Mouse (Mus musculus): ENCODE data around the gene Eif2b1. TPM values are rescaled to one million over a fixed set of nuclear protein-coding genes. Genes with fewer than 3 reads are reported as not detected.
"Not testable (repeated sequence)": the region's sequence is repeated elsewhere in the genome, so short reads cannot be mapped to it uniquely, and the experiment has no call there.

Gene Eif2b1
- 23.7 and 29.9 TPM in 2 replicates for polyA plus RNA-seq (2012; rRNA removed)

GRCm38 (mm10) chr5:124578633-124579317 lies at the start of gene Eif2b1, which contains the start of gene Gtf2h3:
Eif2b1 (minus strand) TSS chr5:124579131.
Gtf2h3 (plus strand) TSS chr5:124579140.
- peak; percentile 41 for DNase-seq (ENCODE audit: low read depth)

- DNase-seq (ENCODE audit: low read depth) = no peak
These were observed 45.4 kb upstream of the Eif2b1 start for GRCm38 (mm10) chr5:124624291-124624690.

DNA sequence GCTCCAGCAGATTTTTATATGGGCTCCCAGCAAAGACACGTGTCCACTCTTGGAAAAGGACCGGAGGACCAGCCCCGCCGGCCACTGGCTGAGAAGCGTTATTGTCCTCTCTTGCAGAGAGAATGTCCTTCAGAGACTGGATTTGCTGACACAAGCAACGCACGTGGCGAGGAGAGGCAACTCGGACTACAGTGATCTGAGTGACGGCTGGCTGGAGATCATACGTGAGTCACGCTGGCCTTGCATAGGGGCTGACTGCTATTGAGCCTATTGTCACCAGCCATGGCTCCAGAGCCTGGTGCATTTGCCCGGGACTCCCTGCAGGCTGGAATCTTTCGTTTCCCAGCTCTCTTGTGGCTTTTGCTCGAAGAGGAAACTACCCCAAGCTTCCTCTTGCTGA lies 44.0 kb upstream of the Eif2b1 start:
- no peak for DNase-seq (ENCODE audit: low read depth)

DNA sequence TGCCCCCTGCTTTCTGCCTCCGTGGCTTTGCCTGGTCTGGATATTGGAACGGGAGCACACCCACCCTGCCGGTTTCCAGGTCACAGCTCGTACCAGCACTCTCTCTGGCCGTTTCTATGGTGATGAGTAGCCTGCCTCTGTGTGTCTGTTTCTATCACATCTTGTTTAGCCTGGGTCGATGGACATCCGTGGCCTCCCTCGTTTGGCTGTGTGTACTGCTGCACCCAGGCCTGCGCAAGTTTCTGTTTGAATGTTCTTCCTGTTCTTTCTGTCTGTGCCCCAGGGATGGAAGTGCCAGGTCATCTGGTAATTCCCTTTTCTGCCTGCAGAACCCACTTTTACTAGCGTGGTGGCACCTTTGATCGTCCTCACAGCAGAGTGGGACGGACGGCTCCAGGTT lies 42.4 kb upstream of the Eif2b1 start:
- no peak for DNase-seq (ENCODE audit: low read depth)

- no peak for DNase-seq (ENCODE audit: low read depth)
These were observed 39.8 kb upstream of the Eif2b1 start for GRCm38 (mm10) chr5:124618711-124619110.

DNA sequence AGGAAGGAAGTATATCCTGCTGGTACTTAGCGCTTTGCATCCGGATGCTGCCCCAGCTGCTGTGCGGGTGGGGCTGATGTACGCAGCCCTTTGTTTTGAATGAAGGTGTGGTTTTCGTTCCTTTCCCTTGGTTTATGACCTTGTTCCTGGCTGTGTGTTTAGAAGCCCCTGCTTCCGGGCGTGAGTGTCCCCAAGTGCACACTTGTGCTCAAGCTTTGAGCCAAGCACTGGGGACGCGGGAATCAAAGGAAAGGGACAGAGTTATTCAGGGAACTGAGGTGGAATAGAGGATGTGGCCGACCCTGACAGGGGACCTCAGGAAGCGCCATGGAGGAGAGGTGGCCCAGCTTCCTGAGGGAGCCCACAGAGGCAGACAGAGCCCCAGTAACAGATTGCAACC lies 35.8 kb upstream of the Eif2b1 start:
- DNase-seq (ENCODE audit: low read depth) = no peak

- no peak for DNase-seq (ENCODE audit: low read depth)
These were observed 32.0 kb upstream of the Eif2b1 start for GRCm38 (mm10) chr5:124610965-124611364.

GRCm38 (mm10) chr5:124605041-124605622 lies 26.2 kb upstream of the Eif2b1 start:
- no peak for DNase-seq (ENCODE audit: low read depth)

DNA sequence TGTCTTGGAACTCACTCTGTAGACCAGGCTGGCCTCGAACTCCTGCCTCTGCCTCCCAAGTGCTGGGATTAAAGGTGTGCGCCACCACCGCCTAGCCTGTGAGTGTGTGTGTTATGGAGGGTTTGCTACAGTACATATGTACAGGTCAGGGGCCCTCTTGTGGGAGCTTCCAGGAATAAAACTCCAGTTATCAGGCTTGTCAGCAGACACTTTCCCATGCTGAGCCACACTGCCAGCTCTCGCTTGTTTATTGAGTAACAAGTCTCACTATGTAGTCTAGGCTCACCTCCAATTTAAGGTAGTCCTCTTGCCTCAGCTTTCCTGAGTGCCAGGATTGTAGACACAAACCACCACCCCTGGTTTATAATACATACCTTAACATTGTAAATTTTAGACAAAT lies 25.4 kb upstream of the Eif2b1 start:
- DNase-seq (ENCODE audit: low read depth) = no peak

DNA sequence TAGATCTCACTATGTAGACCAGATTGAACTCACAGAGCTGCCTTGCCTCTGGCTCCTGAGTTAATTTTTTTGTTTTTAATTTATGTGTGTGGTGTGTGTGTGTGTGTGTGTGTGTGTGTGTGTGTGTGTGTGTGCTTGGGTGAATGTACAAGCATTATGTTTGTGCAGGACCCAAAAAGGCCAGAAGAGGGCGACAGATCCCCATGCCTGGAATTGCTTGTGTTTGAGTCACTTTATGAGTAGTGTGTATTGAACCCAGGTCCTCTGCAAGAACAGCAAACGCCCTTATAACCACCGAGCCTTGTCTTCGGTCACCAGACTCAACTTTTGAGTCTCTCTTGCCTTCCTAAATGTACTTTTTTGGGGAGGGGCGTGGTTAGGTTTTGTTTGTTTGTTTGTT lies 23.4 kb upstream of the Eif2b1 start:
- no peak for DNase-seq (ENCODE audit: low read depth)

DNA sequence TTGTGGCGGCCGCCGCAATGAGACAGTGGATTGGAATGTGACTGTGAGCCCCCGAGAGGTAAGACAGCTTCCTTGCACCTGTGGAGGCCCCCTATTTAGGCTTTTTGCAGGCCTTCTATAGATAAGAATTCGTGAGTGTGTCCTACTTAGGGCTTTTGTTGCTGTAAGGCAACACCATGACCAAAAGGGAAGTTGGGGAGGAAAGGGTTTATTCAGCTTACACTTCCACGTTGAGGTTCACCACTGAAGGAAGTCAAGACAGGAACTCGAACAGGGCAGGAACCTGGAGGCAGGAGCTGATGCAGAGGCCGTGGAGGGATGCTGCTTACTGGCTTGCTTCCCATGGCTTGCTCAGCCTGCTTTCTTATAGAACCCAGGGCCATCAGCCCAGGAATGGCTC lies 20.8 kb upstream of the Eif2b1 start:
- DNase-seq (ENCODE audit: low read depth) = not testable (repeated sequence)

DNA sequence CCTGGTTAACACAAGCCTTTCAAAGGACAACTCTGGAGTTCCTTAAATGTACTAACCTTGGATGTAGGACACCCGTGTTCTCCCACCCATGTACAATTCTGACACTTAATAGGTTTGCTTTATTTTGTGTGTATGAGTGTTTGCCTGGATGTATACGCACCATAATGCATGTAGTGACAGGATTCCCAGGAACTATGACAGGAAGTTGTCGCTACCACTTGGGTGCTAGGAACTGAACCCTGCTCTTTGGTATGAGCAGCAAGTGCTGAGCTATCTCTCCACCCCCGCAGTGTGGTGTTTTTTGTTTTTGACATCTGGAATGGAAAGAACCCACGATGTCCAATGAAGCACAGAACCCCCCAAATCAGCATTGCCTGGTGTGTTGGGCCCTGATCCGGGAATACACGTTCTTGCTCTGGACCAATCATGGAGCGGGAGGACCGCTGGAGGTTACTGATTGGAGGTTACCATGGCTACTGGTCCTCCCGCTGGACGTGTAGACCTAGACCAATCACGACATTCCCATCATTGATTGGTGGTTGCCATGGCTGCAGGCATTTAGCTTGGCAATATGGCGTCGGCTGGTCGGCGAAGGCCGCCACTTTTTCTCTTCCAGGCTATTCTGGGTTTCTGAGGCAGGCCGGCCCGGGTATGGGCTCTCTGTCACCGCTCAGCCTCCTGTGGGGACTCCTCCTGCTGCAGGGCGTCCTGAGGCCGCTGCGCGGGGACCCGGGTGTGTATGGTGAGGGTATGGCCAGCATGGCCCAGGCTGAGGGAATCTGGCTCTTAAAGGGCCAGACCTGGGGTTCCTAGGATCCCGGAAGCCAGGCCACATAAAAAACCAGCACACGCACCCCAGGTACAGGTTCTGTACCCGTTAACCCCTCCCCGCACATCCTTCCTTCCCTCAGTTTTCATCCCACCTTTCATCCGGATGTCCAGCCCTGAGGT lies 19.6 kb upstream of the Eif2b1 start:
- DNase-seq (ENCODE audit: low read depth) = peak; percentile 65

- DNase-seq (ENCODE audit: low read depth) = no peak
These were observed 13.8 kb upstream of the Eif2b1 start for GRCm38 (mm10) chr5:124592768-124593167.

- DNase-seq (ENCODE audit: low read depth) = no peak
These were observed 3.6 kb upstream of the Eif2b1 start for GRCm38 (mm10) chr5:124582515-124582914.

DNA sequence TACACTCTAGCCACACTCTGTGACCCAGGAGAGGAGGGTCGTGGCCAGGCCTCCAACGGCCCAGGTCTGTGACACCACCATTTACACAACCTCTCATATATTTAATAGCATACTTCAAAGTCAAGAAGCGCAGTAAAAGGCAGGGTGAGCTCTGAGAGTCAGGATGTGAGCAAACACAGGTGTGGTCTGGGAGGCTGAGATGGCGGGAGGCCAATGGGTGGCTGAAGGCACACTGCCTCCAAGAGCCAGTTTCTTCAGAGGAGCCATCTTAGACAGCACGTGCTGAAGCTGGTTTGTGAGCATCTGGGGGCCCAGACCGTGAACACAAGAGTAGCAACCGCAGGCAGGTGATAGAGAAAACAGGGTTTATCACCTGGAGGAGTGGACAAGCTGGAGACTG lies 3.5 kb downstream of the Eif2b1 start:
- DNase-seq (ENCODE audit: low read depth) = no peak

GRCm38 (mm10) chr5:124571068-124571467 lies 7.9 kb downstream of the Eif2b1 start:
- DNase-seq (ENCODE audit: low read depth) = no peak

GRCm38 (mm10) chr5:124555145-124555544 lies 23.8 kb downstream of the Eif2b1 start:
- no peak for DNase-seq (ENCODE audit: low read depth)

- DNase-seq (ENCODE audit: low read depth) = no peak
These were observed 25.3 kb downstream of the Eif2b1 start for GRCm38 (mm10) chr5:124553607-124554006.

DNA sequence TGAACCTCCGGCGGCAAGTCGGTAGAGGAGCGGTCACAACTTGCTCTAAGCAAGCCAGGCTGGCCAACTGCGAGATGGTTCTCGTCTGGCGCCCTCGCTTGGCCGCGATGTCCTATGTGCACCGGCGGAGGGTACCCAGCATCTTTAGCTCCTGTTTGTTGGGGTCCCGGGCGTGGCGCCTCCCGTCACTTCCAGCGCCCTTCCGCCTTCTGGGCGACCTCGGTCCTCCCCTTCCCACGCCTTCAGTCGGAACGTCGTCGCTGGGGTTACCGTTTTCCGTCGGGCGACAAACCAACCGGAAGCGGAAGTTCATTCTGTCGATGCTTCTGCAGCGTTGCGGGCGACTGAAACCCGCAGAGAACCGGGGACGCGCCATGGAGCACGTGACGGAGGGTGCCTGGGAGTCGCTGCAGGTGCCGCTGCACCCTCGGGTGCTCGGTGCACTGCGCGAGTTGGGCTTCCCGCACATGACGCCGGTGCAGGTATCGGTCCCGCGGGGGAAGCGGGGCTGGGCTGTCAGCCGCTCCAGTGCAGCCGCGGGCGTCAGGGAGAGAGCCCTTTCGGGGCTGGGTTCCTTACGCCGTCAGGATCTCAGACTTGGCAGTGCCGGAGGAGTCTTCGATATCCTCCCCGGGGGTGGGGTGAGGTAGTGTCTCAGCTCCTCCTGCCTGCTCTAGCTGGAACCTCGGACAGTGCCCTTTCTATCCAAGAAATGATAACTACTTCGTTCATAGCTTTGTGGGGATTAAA lies 26.2 kb downstream of the Eif2b1 start, which contains the start of gene Ddx55:
Gene Ddx55 (plus strand): TSS at position 307 of the 750 bp plus-strand sequence.
- DNase-seq (ENCODE audit: low read depth) = no peak

DNA sequence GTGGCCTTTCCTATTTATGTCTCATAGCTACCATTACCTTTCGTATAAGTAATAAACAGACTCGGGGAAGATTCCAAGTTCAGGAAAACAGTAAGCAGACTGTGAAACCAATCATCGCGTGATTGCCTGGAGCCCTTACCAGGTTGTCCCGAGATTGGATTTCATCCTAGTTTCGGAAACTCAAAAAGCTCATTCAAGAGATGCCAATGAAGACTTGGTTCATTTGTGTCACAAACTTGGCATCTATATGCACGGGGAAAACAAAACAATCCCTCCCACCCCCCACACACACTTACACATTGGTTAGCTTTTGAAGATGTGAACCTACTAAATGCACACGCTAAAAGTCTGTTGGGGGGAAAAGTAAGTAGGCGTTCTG lies 26.8 kb downstream of the Eif2b1 start:
- no peak for DNase-seq (ENCODE audit: low read depth)

GRCm38 (mm10) chr5:124551349-124552093 lies 27.4 kb downstream of the Eif2b1 start:
- DNase-seq (ENCODE audit: low read depth) = not testable (repeated sequence)

All from gonadal fat pad, adult 2 months (tissue).